Mouse (Mus musculus) megakaryocyte, embryonic 14.5 days (primary cell): ENCODE data around the gene Vapa. TPM values are rescaled to one million over a fixed set of nuclear protein-coding genes. Genes with fewer than 3 reads are reported as not detected.
A peak's percentile ranks its signal among the peaks of the same experiment; 100 is the strongest.

Experiments used
- H3K27me3 ChIP-seq: replicated peaks from 2 replicates; pipeline ENCODE3; 2012; ENCODE audit warnings: inconsistent platforms
- H3K36me3 ChIP-seq: replicated peaks from 2 replicates; pipeline ENCODE3; 2012; ENCODE audit warnings: low read length, inconsistent platforms, mixed read lengths
- H3K4me1 ChIP-seq: 2 replicates; pipeline ENCODE4 v1.6.1; 2012; ENCODE audit warnings: inconsistent platforms
- H3K4me3 ChIP-seq: replicated peaks from 2 replicates; pipeline ENCODE3; 2012; ENCODE audit warnings: moderate library complexity, mild to moderate bottlenecking, inconsistent platforms
- H3K9me3 ChIP-seq: 2 replicates; pipeline ENCODE4 v1.6.1; 2012; ENCODE audit warnings: inconsistent platforms
- FLI1 ChIP-seq: IDR thresholded peaks from 2 replicates; pipeline ENCODE4 v1.6.1; 2012; ENCODE audit warnings: low read length, inconsistent platforms, mixed read lengths
- GATA1 ChIP-seq: IDR thresholded peaks from 3 replicates; pipeline ENCODE4 v1.6.1; 2012; ENCODE audit warnings: mixed read lengths, low read length, inconsistent platforms, borderline replicate concordance
- polyA plus RNA-seq: library from polyadenylated mRNA; stranded (reverse); fragments of >175 nt; gene quantifications from 2 replicates; pipeline ENCODE4 v1.2.3, GENCODE M21; 2012; ENCODE audit warnings: low replicate concordance; ENCODE audit not compliant: insufficient read depth

Gene Vapa
- polyA plus RNA-seq: 91.1 and 360 TPM in 2 replicates

DNA sequence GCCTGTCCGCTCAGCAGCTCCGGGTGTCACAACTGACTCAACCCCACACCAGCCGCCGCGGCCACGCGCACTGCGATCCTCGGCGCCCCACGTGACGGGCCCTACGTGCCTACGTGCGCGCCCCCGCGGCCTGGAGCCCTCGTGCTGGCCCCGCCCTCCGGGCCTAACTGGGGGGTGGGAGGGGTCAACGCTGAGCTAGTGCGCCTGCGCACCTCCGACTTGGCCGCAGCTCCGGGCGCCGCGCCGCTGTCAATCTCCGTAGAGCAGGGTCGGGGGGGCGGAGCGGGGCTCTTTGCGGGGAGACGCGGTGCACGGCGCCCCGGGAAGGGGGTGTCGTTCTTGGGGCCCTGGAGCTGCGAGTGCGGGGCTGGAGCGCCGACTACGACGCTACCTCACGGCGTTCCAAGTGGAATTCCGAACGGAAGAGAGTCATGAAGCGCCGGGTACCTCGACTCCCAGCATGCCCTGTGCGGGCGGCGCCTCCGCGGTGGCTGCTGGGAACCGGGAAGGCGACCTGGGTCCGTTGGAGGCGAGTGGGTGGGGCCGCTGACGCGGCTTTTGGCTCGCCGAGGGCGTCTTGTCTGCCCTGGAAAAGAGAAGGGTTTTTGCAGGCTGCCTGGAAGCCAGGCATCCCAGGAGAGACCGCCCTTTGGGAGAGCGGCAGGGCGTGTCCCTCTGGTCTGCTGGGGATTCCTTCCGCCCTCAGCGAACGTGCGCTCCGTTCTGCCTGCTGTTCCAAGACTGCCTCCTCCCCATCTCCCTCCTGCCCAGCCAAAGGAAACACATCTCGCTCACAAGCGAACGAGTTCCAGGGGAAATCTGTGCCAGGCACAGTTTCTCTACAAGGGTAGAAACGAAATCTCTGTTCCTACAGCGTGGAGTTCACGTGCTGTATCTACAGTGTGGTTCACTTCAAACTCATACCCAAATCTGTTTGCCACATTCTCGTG lies at the start of gene Vapa:
Gene Vapa (minus strand): TSS at position 93 of the 950 bp plus-strand sequence.
- H3K9me3 ChIP-seq: no peaks in the 10 kb centered on the region
- H3K36me3 ChIP-seq: peaks cover 3% of the 10 kb centered on the region
- peaks cover 37% of the 10 kb centered on the region for H3K4me1 ChIP-seq
- no peaks in the 10 kb centered on the region for H3K27me3 ChIP-seq
- TF ChIP-seq GATA1 (no peak), FLI1 (no peak)
- peak within 1 kb of the TSS; percentile 99 for H3K4me3 ChIP-seq

DNA sequence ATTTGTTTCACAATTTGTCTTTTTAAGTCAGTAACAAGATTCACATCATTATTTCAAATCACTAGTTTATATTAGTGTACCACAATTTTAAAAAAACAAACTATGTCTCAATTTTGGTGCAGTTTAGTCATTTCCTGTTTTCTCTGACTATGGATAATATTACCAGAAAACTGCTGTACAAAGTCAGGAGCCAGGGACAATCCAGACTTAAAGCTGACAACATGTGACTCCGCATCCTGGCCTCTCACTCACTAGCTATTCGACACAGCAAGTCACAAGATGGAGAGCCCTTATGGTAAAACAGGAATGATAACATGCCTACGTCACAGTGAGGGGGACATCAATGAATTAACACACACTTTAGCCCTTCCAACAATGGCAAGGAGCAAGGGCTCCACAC lies 49.3 kb upstream of the Vapa start:
- Histone ChIP-seq H3K36me3 (no peaks in the 10 kb centered on the region), H3K9me3 (no peaks in the 10 kb centered on the region), H3K4me3 (no peak overlapping the region), H3K4me1 (peaks cover 39% of the 10 kb centered on the region), H3K27me3 (no peaks in the 10 kb centered on the region)
- TF ChIP-seq GATA1 (no peak), FLI1 (no peak)

DNA sequence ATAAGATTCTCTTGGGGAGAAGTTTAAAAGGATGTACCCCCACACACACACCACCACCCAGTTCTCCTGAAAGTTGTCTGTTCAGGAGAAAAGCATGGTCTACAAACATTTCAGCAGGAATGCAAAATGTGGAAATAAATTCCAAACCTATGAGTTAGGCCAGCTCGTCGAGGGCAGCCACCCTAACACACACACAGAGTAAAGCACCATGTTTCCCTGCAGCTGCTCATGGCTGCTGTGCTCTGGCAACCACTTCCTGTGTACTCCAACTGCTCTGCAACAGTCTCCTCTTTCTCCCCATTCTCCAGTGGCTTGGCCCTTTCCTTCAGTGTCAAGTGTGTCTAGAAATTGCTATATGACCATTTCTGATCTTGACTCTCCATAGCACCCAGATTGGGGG lies 45.1 kb upstream of the Vapa start:
- no peaks in the 10 kb centered on the region for H3K9me3 ChIP-seq
- no peak for TF ChIP-seq FLI1
- no peak for TF ChIP-seq GATA1
- no peaks in the 10 kb centered on the region for H3K36me3 ChIP-seq
- H3K4me3 ChIP-seq: no peak overlapping the region
- H3K27me3 ChIP-seq: no peaks in the 10 kb centered on the region
- H3K4me1 ChIP-seq: peaks cover 23% of the 10 kb centered on the region

DNA sequence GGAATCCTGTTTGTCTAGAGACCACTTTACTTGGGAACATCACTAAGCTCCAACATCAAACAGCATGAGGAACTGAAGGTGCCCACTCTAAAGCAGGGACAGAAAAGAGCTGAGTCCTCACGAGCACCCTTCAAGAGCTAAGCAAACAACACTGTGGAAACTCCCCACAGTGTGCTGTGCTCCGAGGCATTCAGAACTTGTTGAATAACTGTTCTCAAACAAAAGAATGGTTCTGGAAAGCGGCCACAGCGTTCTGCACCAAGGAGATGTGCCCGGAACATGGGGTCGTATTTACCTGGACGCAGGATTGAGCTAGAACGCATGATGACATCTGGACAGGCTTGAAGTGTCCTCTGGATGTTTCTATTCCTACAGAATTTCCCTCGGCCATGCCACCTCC lies 44.6 kb upstream of the Vapa start:
- no peaks in the 10 kb centered on the region for H3K9me3 ChIP-seq
- peaks cover 18% of the 10 kb centered on the region for H3K4me1 ChIP-seq
- no peak overlapping the region for H3K4me3 ChIP-seq
- H3K27me3 ChIP-seq: peaks cover 4% of the 10 kb centered on the region
- TF ChIP-seq FLI1: no peak
- no peak for TF ChIP-seq GATA1
- H3K36me3 ChIP-seq: no peaks in the 10 kb centered on the region

DNA sequence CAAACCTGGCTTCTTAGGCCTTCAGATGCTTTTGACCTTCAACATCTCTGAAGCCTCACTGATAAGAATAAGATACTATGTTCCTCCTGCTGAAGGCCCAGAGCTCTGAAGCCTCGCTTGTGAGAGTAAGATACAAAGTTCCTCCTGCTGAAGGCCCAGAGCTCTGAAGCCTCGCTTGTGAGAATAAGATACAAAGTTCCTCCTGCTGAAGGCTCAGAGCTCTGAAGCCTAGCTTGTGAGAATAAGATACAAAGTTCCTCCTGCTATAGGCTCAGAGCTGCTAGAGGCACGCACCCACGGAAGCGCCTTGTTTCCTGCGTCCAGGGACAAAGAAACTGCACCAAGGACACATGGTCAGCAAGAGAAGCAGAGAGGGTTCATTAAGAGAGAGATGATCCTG lies 43.4 kb upstream of the Vapa start:
- TF ChIP-seq FLI1: no peak
- no peak for TF ChIP-seq GATA1
- peaks cover 5% of the 10 kb centered on the region for H3K36me3 ChIP-seq
- H3K9me3 ChIP-seq: no peaks in the 10 kb centered on the region
- peaks cover 12% of the 10 kb centered on the region for H3K4me1 ChIP-seq
- peaks cover 7% of the 10 kb centered on the region for H3K27me3 ChIP-seq
- no peak overlapping the region for H3K4me3 ChIP-seq

DNA sequence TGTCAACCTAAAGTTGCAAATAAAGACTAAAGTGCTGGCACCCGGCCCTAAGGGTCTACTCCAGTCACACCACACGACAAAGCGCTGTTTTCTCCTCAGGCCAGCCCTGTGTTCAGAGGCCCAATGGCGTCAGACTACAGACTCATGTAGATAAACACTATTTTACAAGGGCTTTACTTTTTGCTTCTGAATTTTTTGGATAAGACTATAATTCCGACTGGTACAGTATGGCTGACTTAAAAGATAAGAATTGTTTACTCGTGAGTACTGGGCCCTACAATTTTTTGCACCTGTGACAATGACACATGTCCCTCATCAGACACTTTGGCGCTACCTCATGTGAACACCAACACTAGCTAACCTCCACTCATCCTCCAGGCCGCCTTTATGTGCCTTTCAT lies 42.7 kb upstream of the Vapa start:
- peaks cover 5% of the 10 kb centered on the region for H3K36me3 ChIP-seq
- peaks cover 7% of the 10 kb centered on the region for H3K27me3 ChIP-seq
- H3K4me1 ChIP-seq: peaks cover 12% of the 10 kb centered on the region
- no peak overlapping the region for H3K4me3 ChIP-seq
- H3K9me3 ChIP-seq: no peaks in the 10 kb centered on the region
- TF ChIP-seq FLI1: no peak
- TF ChIP-seq GATA1: no peak

DNA sequence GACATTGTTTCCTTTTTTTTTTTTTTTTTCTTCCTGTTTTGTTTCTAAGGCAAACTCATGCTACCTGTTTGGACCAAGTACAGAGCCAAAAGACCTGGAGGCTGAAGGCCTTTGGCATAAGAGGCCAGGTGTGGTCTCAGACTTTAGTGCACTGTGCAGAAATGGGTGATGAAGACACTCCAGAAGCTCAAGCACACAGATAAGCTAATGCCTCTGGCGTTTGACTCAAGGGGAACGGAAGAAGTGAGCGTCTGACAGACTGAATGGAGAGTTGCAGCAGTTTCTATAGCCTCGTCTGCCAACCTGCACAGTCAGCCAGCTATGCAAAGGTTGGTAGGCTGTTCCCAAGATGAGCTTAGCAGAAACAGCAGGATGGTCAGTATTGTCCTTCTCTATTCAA lies 42.3 kb upstream of the Vapa start:
- Histone ChIP-seq H3K4me3 (no peak overlapping the region), H3K4me1 (peaks cover 12% of the 10 kb centered on the region), H3K27me3 (peaks cover 7% of the 10 kb centered on the region), H3K36me3 (peaks cover 5% of the 10 kb centered on the region), H3K9me3 (no peaks in the 10 kb centered on the region)
- no peak for TF ChIP-seq GATA1
- no peak for TF ChIP-seq FLI1

DNA sequence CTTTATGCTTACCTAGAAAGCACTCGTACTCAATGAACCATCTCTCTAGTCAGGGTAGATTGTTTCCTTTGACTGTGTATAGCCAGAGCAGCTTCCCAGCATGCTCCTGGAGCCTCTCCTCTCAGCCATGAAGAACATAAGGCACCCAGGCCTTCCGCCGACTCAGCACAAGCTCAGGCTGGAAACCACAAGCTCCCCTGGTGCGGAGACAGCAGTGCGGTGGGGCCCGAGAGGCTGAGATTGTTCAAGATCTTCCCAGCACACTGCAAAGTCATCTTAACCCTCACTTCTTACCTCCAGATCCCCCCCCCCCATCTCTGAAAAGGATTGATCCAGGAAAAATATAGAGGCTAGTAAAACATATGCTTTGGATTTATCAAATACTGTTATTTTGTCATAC lies 37.2 kb upstream of the Vapa start:
- Histone ChIP-seq H3K4me1 (peaks cover 24% of the 10 kb centered on the region), H3K9me3 (peaks cover 11% of the 10 kb centered on the region), H3K4me3 (no peak overlapping the region), H3K36me3 (peaks cover 5% of the 10 kb centered on the region), H3K27me3 (peaks cover 23% of the 10 kb centered on the region)
- TF ChIP-seq FLI1 (no peak), GATA1 (no peak)

DNA sequence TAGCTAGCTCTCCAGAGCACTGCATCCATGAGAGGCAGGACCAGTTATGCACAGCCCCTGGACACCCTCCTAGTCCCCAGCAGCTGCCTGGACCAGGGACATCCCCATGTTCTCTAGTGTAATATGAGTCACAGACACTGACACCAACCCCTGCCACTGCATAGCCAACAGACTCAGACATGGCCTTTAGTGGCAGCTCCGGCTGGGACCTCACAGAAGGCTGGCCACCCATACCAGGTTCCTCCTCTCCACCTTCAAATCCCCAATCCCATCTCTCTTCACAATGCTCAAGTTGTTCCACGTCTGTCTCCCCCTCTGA lies 35.8 kb upstream of the Vapa start:
- H3K36me3 ChIP-seq: peaks cover 5% of the 10 kb centered on the region
- H3K27me3 ChIP-seq: peaks cover 27% of the 10 kb centered on the region
- TF ChIP-seq GATA1: no peak
- no peak for TF ChIP-seq FLI1
- peaks cover 24% of the 10 kb centered on the region for H3K4me1 ChIP-seq
- peaks cover 18% of the 10 kb centered on the region for H3K9me3 ChIP-seq
- H3K4me3 ChIP-seq: peak overlapping the region; percentile 40

DNA sequence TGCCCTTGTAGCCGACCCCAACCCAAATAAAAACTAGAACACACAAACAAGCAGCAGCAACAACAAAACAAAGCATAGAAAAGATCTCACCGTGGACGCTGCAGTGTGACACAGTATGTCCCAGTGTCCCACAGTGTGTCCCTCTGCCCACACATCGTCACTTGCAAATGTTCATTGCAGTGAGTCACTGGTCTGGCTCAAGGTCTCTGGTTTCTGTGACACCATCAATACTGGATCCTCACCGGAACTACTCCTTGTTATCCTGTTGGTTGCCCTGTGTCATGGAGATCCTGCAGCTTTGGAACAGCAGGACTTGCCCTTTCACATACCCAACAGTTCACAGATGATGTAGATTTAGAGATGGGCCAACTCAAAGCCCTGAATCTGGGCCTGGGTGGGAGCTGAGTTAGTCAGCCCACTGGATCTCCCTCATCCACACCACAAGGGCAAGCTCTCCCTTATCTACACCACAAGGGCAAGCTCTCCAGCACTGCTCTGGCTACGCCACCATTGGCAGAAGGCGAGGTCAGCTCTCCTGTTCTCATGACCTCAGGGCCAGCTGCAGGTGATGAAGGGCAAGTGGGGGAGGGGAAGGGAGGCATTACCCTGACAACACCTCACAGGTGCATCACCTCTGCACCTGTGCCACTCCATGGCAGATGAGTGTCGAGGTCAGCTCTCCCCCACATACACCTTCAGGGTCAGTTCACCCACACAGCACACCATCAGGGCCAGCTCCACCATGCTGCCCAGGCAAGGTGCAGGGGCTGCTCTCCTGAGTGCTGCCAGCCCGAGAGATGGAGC lies 35.2 kb upstream of the Vapa start:
- no peak for TF ChIP-seq FLI1
- TF ChIP-seq GATA1: no peak
- peaks cover 33% of the 10 kb centered on the region for H3K27me3 ChIP-seq
- H3K4me1 ChIP-seq: peaks cover 24% of the 10 kb centered on the region
- H3K9me3 ChIP-seq: peaks cover 22% of the 10 kb centered on the region
- H3K4me3 ChIP-seq: peak overlapping the region; percentile 34
- peaks cover 5% of the 10 kb centered on the region for H3K36me3 ChIP-seq
